Mouse (Mus musculus) lung, adult 10 weeks (tissue): ENCODE results near the gene Gm11487. TPM values are rescaled to one million over a fixed set of nuclear protein-coding genes. Genes with fewer than 3 reads are reported as not detected.

Source experiments
- polyA plus RNA-seq: library from polyadenylated mRNA; stranded (reverse); fragments of 350-450 nt; fragmentation: Illumina TruSeq; extraction: RNeasy Lipid Tissue Mini Kit (QIAGEN cat#74804); gene quantifications from one replicate; pipeline ENCODE4 v1.2.3, GENCODE M21; 2014; ENCODE audit warnings: low read depth, low replicate concordance; ENCODE audit not compliant: insufficient read depth

Gm11487 gene
- polyA plus RNA-seq: not detected

DNA sequence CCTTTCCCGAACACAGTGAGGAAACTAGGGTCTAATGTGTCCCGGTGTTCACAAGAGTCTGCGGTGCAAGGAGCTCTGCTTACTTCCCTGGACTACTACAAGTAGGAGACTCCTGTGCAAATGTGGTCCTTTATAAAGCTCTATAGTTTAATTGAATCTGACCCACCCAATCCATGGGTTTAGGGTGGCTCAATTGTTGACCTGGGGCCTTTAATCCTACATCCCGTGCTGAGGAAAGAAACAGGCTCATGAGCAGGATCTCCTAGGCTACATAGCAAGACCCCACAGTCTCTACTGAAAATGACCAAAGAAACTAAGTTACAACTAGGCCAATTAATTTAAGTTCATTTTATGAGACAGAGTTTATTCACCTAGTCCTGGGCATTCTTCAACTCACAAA, at the start of gene Gm11487:
Gm11487 (minus strand) TSS at position 101 of the 400 bp plus-strand sequence.

Other genes with a start within 250 kb of the Gm11487 start
- gene Gm11238, start 202.8 kb upstream of the Gm11487 start, polyA plus RNA-seq: not detected
- gene Gm11237, start 217.9 kb upstream of the Gm11487 start, polyA plus RNA-seq: not detected
- not detected for gene Gm11236, start 233.0 kb upstream of the Gm11487 start, polyA plus RNA-seq